Mouse (Mus musculus): ENCODE results near the gene Col26a1.
"Not testable (repeated sequence)": the region's sequence is repeated elsewhere in the genome, so short reads cannot be mapped to it uniquely, and the experiment has no call there.

Col26a1 gene

GRCm38 (mm10) chr5:136805019-136805418 is 78.0 kb downstream of the Col26a1 start:
- no peak for DNase-seq

GRCm38 (mm10) chr5:136804246-136804645 is 78.8 kb downstream of the Col26a1 start:
- no peak for DNase-seq

GRCm38 (mm10) chr5:136802732-136803131 is 80.3 kb downstream of the Col26a1 start:
- no peak for DNase-seq

GRCm38 (mm10) chr5:136796917-136797316 is 86.1 kb downstream of the Col26a1 start:
- DNase-seq: no peak

GRCm38 (mm10) chr5:136793807-136794206 is 89.2 kb downstream of the Col26a1 start:
- DNase-seq: no peak

GRCm38 (mm10) chr5:136792541-136792940 is 90.5 kb downstream of the Col26a1 start:
- no peak for DNase-seq

- DNase-seq: no peak
These were observed 91.8 kb downstream of the Col26a1 start for GRCm38 (mm10) chr5:136791204-136791603.

- peak; percentile 90 for DNase-seq
These were observed 92.3 kb downstream of the Col26a1 start for GRCm38 (mm10) chr5:136790570-136791196.

- DNase-seq: no peak
These were observed 98.5 kb downstream of the Col26a1 start for GRCm38 (mm10) chr5:136784531-136784930.

GRCm38 (mm10) chr5:136782600-136782999 is 100.4 kb downstream of the Col26a1 start:
- DNase-seq: no peak

- peak; percentile 46 for DNase-seq
These were observed 102.5 kb downstream of the Col26a1 start for GRCm38 (mm10) chr5:136780465-136780864.

- DNase-seq: no peak
These were observed 103.1 kb downstream of the Col26a1 start for GRCm38 (mm10) chr5:136779946-136780345.

GRCm38 (mm10) chr5:136775548-136775947 is 107.5 kb downstream of the Col26a1 start:
- no peak for DNase-seq

GRCm38 (mm10) chr5:136773044-136774039 is 109.7 kb downstream of the Col26a1 start:
- no peak for DNase-seq

- no peak for DNase-seq
These were observed 111.9 kb downstream of the Col26a1 start for GRCm38 (mm10) chr5:136771132-136771531.

GRCm38 (mm10) chr5:136767304-136767703 is 115.7 kb downstream of the Col26a1 start:
- DNase-seq: no peak

- no peak for DNase-seq
These were observed 118.8 kb downstream of the Col26a1 start for GRCm38 (mm10) chr5:136764157-136764669.

GRCm38 (mm10) chr5:136760345-136760744 is 122.7 kb downstream of the Col26a1 start:
- no peak for DNase-seq

- DNase-seq: no peak
These were observed 123.2 kb downstream of the Col26a1 start for GRCm38 (mm10) chr5:136759781-136760180.

GRCm38 (mm10) chr5:136755696-136756095 is 127.3 kb downstream of the Col26a1 start:
- peak; percentile 63 for DNase-seq

GRCm38 (mm10) chr5:136754053-136754591 is 128.9 kb downstream of the Col26a1 start:
- no peak for DNase-seq

- not testable (repeated sequence) for DNase-seq
These were observed 129.8 kb downstream of the Col26a1 start for GRCm38 (mm10) chr5:136753176-136753575.

GRCm38 (mm10) chr5:136752104-136752503 is 130.9 kb downstream of the Col26a1 start:
- DNase-seq: no peak
